Mouse (Mus musculus) activated CD4-positive, CD25-positive, alpha-beta regulatory T cell, adult 9 weeks (primary cell): ENCODE measurements around the gene Syt2. TPM values are rescaled to one million over a fixed set of nuclear protein-coding genes. Genes with fewer than 3 reads are reported as not detected.

Experiments used
- polyA plus RNA-seq: library from polyadenylated mRNA; unstranded; fragments of 100-300 nt; shearing (Covaris generic); gene quantifications from one replicate; pipeline ENCODE4 v1.2.1, GENCODE M21; 2017

Gene Syt2
- polyA plus RNA-seq = not detected

GRCm38 (mm10) chr1:134646261-134646962 is at the start of gene Syt2:
Gene Syt2, plus strand, starts transcription at chr1:134646677.

Other genes starting within 250 kb of the Syt2 start
- gene Cyb5r1, start 241.1 kb upstream of the Syt2 start, polyA plus RNA-seq = 26.4 TPM
- gene Adipor1, start 231.3 kb upstream of the Syt2 start, polyA plus RNA-seq = 35.4 TPM
- 17.4 TPM for gene Klhl12, start 191.1 kb upstream of the Syt2 start, polyA plus RNA-seq
- 45.6 TPM for gene Rabif, start 152.0 kb upstream of the Syt2 start, polyA plus RNA-seq
- gene Mgat4e, start 97.0 kb upstream of the Syt2 start, polyA plus RNA-seq = not detected
- gene Kdm5b, start 86.5 kb upstream of the Syt2 start, polyA plus RNA-seq = 19.8 TPM